Mouse (Mus musculus) heart, postnatal 36 days (tissue): Measurements from ENCODE around the gene Pde6g. TPM values are rescaled to one million over a fixed set of nuclear protein-coding genes. Genes with fewer than 3 reads are reported as not detected.
"Not testable (repeated sequence)": the region's sequence is repeated elsewhere in the genome, so short reads cannot be mapped to it uniquely, and the experiment has no call there.

Experiments used
- DNase-seq, 2 experiments: peaks; one replicate each; pipeline ENCODE4 v3.0.0; 2021 to 2022
- intact Hi-C: fragments of 180-260 bp; cut with DNase I; formaldehyde crosslinking; loops from one replicate; pipeline ENCODE4 v1.15.1; 2025
- total RNA-seq, 2 experiments: library from RNA; stranded (reverse); gene quantifications; 2 replicates each; pipeline ENCODE4 v1.2.3; 2021

Pde6g gene
- total RNA-seq, 2 experiments from 2014 or later: 0.75 TPM; not detected in 1

DNA sequence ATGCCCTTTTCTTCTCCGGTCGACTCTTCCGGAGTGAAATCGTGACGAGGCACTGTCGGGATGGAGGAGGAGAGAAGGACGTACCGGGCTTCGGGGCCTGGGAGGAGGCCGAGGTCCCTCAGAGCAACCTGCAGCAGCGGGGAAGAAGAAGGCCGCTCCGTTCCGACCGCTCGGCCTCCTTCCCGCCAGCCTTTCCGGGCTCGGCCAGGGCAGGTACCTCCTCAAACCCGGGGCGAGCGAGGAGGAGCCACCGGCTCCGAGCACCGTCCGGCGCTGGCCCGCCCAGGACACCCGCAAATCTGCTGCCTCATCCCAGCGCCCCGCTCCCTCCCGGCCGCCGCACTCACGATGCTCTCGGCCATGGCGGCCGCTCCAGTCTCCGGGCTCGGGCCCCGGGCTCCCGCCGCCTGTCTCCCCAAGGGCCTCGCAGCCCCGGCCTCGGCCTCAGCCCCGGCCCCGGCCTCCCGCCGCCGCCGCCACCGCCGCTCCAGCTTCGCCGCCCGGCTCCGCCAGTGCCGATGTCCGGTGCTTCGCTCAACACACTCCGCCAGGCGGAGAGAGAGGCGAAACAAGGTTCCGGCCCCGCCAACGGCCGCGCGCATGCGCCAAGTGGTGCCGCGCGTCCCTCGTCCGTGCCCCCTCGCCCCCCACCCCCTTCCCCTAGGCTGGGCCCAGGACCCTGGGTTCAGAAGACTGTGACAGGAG is 16.0 kb downstream of the Pde6g start, which contains the start of gene Nploc4:
Gene Nploc4, minus strand, starts transcription at position 557 of the 705 bp plus-strand sequence.
- intact Hi-C loops: loop anchor here (2.0 kb wide), 1 partner anchor 21 kb away; the partner anchor contains the start of genes Ccdc137 and Oxld1
- DNase-seq: peak; percentile 91 to 93

DNA sequence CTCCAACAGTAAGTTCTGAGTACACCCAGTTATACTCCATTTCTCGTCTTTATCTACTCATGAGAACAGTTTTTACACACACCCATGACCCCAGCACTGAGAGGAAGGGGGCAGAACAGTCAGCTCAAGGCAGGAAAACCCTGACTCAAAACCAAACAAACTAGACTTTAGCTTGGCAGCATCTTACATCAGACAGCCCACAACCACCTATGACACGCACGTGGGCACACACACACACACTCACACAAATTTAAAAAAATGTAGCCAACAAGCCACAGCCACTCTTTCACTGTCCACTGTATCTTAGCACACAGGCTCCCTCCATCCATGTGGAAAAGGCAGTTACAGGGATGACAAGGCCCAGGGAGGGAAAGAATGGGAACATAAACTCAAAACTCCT is 26.6 kb downstream of the Pde6g start:
- intact Hi-C loops: no loop called here
- no peak for DNase-seq

DNA sequence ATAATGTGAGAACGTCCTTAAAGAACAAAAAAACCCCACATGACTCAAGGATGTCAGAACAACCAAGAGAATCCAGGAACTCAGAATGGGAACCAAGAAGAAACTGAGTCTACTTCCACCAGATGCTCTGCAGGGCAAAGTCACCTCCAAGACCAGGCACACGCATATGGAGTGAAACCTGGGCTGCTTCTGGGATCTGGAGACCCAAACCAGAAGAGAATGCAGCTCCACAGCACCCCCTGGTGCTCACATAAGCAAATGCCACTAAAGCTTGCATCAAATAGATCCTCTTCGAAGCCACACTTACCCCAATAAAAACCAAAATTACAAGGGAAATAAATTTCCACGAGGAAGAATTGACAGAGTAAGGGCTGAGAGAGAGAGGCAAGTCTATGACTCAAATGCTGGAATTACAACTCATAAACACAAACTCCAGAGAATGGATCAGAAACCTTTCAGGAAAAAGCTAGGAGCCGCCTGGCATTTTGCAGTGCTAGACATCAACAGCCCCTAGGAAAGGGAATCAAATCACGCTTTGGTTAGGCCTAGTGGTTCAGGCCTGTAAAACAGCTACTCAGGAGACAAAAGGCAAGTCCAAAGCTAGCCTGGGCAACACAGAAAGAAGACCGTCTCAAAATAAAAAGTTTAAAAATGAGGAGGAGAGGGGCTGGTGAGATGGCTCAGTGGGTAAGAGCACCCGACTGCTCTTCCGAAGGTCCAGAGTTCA is 29.6 kb downstream of the Pde6g start:
- DNase-seq: peak; percentile 52 to 69
- intact Hi-C loops: loop anchor here (2.0 kb wide), 3 partner anchors 13 to 313 kb away; no protein-coding TSS in a partner anchor

- DNase-seq: no peak
- intact Hi-C loops: loop anchor here (2.0 kb wide), 2 partner anchors 70 to 312 kb away; no protein-coding TSS in a partner anchor
Observed at GRCm38 (mm10) chr11:120422651-120423568, 30.4 kb downstream of the Pde6g start.

- no peak for DNase-seq
- intact Hi-C loops: no loop called here
Observed at GRCm38 (mm10) chr11:120418592-120418991, 34.7 kb downstream of the Pde6g start.

DNA sequence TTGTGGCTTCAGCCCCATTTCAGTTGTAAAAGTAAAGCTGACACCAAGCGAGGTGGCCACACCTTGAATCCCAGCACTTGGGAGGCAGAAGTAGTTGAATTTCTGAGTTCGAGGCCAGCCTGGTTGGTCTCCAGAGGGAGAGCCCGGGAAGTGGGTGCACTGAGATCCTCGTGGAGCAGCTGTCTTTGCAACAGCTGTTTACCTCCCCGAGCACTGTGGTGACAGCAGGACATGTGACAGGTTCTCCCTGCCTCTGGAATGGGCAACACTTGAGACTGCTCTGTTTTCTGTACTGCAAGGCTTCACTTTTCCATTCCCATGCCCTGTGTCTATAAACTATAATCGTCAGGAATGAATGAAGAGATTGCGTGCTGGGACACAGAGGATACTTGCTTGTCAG is 35.4 kb downstream of the Pde6g start:
- intact Hi-C loops: no loop called here

DNA sequence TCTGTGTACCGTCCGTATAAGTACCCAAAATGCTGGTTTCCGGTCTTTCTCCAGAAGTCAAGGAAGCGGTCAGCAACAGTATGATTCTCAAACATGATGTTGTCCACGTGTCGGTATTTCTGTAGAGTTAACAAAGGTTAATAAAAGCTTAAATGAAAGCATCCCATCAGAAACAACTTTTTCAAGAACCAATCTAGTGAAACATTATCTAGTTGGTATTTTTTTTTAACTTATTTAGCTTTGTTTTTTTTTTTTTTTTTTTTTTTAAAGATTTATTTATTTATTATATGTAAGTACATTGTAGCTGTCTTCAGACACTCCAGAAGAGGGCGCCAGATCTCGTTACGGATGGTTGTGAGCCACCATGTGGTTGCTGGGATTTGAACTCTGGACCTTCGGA is 39.7 kb downstream of the Pde6g start:
- intact Hi-C loops, DNase-seq: not testable (repeated sequence)

More for the DNA sequence above, 35.4 kb downstream of the Pde6g start:
- DNase-seq: no peak

GRCm38 (mm10) chr11:120406445-120406844 is 46.9 kb downstream of the Pde6g start:
- DNase-seq: no peak
- intact Hi-C loops: no loop called here

DNA sequence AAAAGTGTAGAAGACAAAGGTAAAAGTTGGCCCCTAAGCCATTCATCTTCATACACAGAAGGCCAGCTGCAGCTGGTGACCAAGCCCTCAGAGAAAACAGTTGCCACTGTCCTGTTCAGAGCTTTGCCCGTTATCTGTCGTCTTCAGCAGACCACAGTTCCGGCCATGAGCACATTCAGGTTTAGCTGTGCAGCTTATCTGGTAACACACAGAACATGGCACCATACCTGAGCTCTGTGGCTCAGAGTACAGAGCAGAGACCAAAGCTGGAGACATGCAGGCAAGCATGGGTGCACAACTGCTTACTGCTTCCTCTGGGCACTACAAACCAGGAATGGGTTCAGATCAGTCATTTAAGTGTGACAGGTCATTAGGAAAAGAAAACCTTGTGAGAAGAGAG is 47.4 kb downstream of the Pde6g start:
- intact Hi-C loops: no loop called here
- DNase-seq: no peak

DNA sequence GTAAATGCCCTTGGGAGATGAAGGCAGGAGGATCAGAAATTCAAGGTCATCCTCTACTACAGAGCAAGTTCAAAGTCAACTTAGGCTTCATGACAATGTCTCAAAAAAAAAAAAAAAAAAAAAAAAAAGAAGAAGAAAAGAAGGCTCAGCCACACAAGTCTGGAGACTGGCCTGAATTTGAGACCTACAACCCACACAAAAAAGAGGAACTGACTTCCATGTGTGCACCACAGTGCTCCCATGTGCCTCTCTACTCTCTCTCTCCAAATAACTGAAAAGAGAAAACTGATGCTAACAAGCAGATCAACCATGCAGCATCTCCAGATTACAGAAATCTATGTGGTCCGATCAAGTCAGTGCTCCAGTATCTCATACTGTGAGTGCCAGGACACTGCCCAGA is 48.5 kb downstream of the Pde6g start:
- intact Hi-C loops: no loop called here
- DNase-seq: no peak

DNA sequence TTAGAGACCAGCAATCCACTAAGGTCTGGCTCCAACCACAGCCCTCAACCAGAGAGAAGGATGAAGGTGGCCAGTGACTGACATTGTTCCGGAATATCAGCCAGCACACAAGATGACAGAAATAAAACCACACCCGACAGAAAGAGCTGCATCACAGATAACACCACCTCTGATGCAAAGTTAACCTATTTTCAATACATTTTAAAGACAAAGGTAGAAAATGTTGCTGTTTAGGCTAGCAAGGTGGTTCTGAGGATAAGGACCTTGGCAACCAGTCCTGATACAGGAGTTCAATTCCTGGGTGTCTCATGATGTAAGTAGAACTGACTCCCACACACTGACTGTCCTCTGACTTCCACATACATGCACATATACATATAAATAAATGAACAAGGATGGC is 54.0 kb downstream of the Pde6g start:
- intact Hi-C loops: no loop called here
- no peak for DNase-seq

Other genes with a start within 250 kb of the Pde6g start
- gene Bahcc1, start 220.6 kb downstream of the Pde6g start, total RNA-seq: 10 to 100 TPM in 1 of 2 experiments, 1 to 10 TPM in 1; 8.5 to 11.2 TPM
- 100 to 1,000 TPM; 218 to 338 TPM for gene Actg1, start 105.0 kb downstream of the Pde6g start, total RNA-seq
- not detected for gene Fscn2, start 92.0 kb downstream of the Pde6g start, total RNA-seq
- 10 to 100 TPM; 13.8 to 15.4 TPM for gene Faap100, start 74.7 kb downstream of the Pde6g start, total RNA-seq
- 10 to 100 TPM; 60.4 to 62.2 TPM for gene Nploc4, start 15.8 kb downstream of the Pde6g start, total RNA-seq
- 1 to 10 TPM in 1 of 2 experiments, under 1 TPM in 1; 0.35 to 1.2 TPM for gene Tspan10, start 10.9 kb downstream of the Pde6g start, total RNA-seq
- 10 to 100 TPM; 54.1 to 61.4 TPM for gene Oxld1, start 4.6 kb upstream of the Pde6g start, total RNA-seq
- gene Ccdc137, start 4.6 kb upstream of the Pde6g start, total RNA-seq: 1 to 10 TPM; 5.9 to 6.4 TPM
- gene Arl16, start 14.1 kb upstream of the Pde6g start, total RNA-seq: 10 to 100 TPM in 1 of 2 experiments, 1 to 10 TPM in 1; 8.6 to 12.2 TPM
- gene Mrpl12, start 31.1 kb upstream of the Pde6g start, total RNA-seq: 100 to 1,000 TPM; 222 to 245 TPM
- 10 to 100 TPM; 13.4 to 15.0 TPM for gene Slc25a10, start 38.3 kb upstream of the Pde6g start, total RNA-seq
- gene Gcgr, start 77.2 kb upstream of the Pde6g start, total RNA-seq: 1 to 10 TPM in 1 of 2 experiments, under 1 TPM in 1; 0.80 to 1.2 TPM
- 10 to 100 TPM; 43.1 to 43.7 TPM for gene Mcrip1, start 96.2 kb upstream of the Pde6g start, total RNA-seq
- gene Ppp1r27, start 97.6 kb upstream of the Pde6g start, total RNA-seq: under 1 TPM in 1 of 2 experiments, not detected in 1; 0.67 TPM
- gene P4hb, start 119.8 kb upstream of the Pde6g start, total RNA-seq: 100 to 1,000 TPM; 252 to 258 TPM
- 100 to 1,000 TPM; 147 to 150 TPM for gene Arhgdia, start 128.1 kb upstream of the Pde6g start, total RNA-seq
- gene Alyref, start 144.9 kb upstream of the Pde6g start, total RNA-seq: 10 to 100 TPM; 46.4 to 47.8 TPM
- gene Anapc11, start 144.9 kb upstream of the Pde6g start, total RNA-seq: 10 to 100 TPM; 75.6 to 87.1 TPM
- gene Npb, start 155.0 kb upstream of the Pde6g start, total RNA-seq: not detected
- gene Pcyt2, start 164.4 kb upstream of the Pde6g start, total RNA-seq: 10 to 100 TPM; 48.2 to 54.6 TPM
- gene Sirt7, start 171.7 kb upstream of the Pde6g start, total RNA-seq: 10 to 100 TPM; 10.0 to 10.1 TPM
- gene Mafg, start 180.1 kb upstream of the Pde6g start, total RNA-seq: 10 to 100 TPM; 39.3 to 43.8 TPM
- gene Pycr1, start 190.3 kb upstream of the Pde6g start, total RNA-seq: 1 to 10 TPM; 1.2 to 1.3 TPM
- 10 to 100 TPM; 76.1 to 78.1 TPM for gene Myadml2, start 194.7 kb upstream of the Pde6g start, total RNA-seq
- gene Notum, start 207.7 kb upstream of the Pde6g start, total RNA-seq: not detected
- 10 to 100 TPM; 42.2 to 43.0 TPM for gene Aspscr1, start 219.5 kb upstream of the Pde6g start, total RNA-seq